Mouse (Mus musculus) ES-Bruce4 (cell line): ENCODE results near the gene Gfy.
A peak's percentile ranks its signal among the peaks of the same experiment; 100 is the strongest.

Experiments used
- CTCF ChIP-seq: IDR thresholded peaks from one replicate; pipeline ENCODE4 v1.8.1; 2011; ENCODE audit warnings: low read depth, low read length
- POLR2A ChIP-seq: IDR thresholded peaks from one replicate; pipeline ENCODE4 v1.8.1; 2011; ENCODE audit warnings: low read length; ENCODE audit not compliant: insufficient read depth

DNA sequence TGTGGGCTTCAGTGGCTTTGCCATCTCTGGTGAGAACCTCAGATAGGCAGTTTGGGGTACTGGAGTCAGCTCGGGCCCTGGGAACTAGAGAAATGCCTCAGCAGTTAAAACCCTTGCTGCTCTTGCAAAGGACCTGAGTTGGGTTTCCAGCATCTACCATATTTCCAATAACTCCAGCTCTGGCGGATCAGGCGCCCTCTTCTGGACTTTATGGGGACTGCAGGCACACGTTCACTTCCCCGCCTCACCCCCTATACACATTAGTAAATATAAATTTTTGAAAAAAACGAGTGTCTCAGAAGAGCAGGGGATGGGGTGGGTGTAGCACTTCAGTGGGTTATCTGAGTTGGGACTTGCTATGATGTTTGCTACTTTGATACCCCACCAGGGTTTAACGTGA lies 6.4 kb downstream of the Gfy start:
- TF ChIP-seq CTCF (peak; percentile 70), POLR2A (no peak)
